Mouse (Mus musculus) hindbrain, embryonic 16.5 days (tissue): ENCODE results near the gene Ulk4. TPM values are rescaled to one million over a fixed set of nuclear protein-coding genes. Genes with fewer than 3 reads are reported as not detected.
"Not testable (repeated sequence)": the region's sequence is repeated elsewhere in the genome, so short reads cannot be mapped to it uniquely, and the experiment has no call there.

Source experiments
- ATAC-seq: fragments of 200-750 bp; cut with Nextera tagmentation; 2 replicates; pipeline ENCODE4 v1.8.0; 2017; ENCODE audit warnings: moderate TSS enrichment, moderate library complexity
- H3K27ac ChIP-seq: fragments of 300-500 bp; sonication (generic); 2 replicates; pipeline ENCODE4 v1.5.1; 2014; ENCODE audit warnings: low read depth, mild to moderate bottlenecking, control low read depth, low read length, moderate library complexity
- H3K27me3 ChIP-seq: fragments of 300-500 bp; sonication (generic); replicated peaks from 2 replicates; pipeline ENCODE4 v1.6.1; 2014; ENCODE audit warnings: low read length; ENCODE audit not compliant: control insufficient read depth, insufficient read depth
- H3K36me3 ChIP-seq: fragments of 300-500 bp; sonication (generic); 2 replicates; pipeline ENCODE4 v1.6.1; 2014; ENCODE audit warnings: mild to moderate bottlenecking, low read length, moderate library complexity, mixed read lengths; ENCODE audit not compliant: control insufficient read depth, insufficient read depth
- H3K4me1 ChIP-seq: fragments of 300-500 bp; sonication (generic); 2 replicates; pipeline ENCODE4 v1.6.1; 2014; ENCODE audit warnings: low read depth, low read length; ENCODE audit not compliant: control insufficient read depth, insufficient read depth
- H3K4me2 ChIP-seq: fragments of 300-500 bp; sonication (generic); 2 replicates; pipeline ENCODE4 v1.6.1; 2014; ENCODE audit warnings: mild to moderate bottlenecking, low read length, control low read depth, moderate library complexity
- H3K4me3 ChIP-seq: fragments of 300-500 bp; sonication (generic); 2 replicates; pipeline ENCODE4 v1.5.1; 2014; ENCODE audit warnings: mild to moderate bottlenecking, low read length, control low read depth, moderate library complexity
- H3K9ac ChIP-seq: fragments of 300-500 bp; sonication (generic); 2 replicates; pipeline ENCODE4 v1.6.1; 2014; ENCODE audit warnings: low read depth, mild to moderate bottlenecking, control low read depth, low read length, moderate library complexity
- H3K9me3 ChIP-seq: fragments of 300-500 bp; sonication (generic); 2 replicates; pipeline ENCODE4 v1.6.1; 2014; ENCODE audit warnings: mild to moderate bottlenecking, low read length, moderate library complexity; ENCODE audit not compliant: control insufficient read depth
- WGBS: fragments of 180-500 bp; shearing (Covaris S2); extraction: QIAGEN DNeasy Blood & Tissue Kit; methylation state at CpG from one replicate; pipeline ENCODE4 v1.1.7; 2014; 5-methylcytosine and 5-hydroxymethylcytosine counted together
- polyA plus RNA-seq: library from polyadenylated mRNA; unstranded; fragments of >200 nt; fragmentation: Nextera tagmentation; extraction: Ambion mirVana; gene quantifications from 2 replicates; pipeline ENCODE4 v1.2.1, GENCODE M21; 2015

Ulk4 gene
- polyA plus RNA-seq, 1 experiment from 2014 or later, result 75.8 TPM

DNA sequence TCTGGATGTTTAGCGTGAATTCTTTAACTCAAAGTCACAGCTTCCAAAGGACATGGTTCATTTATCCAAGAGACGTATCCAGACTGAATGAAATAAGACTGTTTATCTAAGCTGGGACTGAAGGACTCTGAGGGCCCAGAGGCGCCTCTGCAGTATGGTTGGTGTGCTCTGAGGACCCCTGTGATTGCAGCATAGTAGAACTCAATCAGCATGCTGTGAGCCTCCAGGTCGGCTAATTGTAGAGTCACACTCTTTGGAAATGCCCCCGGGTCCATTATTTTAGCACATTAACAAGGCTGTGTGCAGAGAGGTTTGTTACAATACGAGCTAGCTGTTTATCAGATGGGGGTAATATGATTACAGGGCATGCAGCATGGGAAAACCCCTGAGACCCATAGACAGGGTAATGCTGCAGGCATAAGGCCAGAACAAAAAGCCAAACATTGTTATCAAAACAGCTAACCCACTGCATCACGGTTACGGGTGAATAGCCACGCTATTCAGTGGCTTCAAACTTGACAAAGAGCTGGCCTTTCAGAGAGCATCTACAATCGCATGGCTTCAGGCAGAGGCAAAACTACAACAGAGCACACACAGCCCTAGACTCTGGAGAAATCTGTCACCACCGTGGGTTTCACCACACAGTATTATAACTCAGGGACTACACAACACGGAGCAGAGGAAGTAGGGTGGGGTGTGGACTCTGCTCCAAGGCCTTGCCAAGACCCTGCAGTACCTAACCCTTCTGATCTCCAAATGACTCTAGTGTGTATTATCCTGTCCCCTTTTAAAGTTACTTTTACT, 215.0 kb downstream of the Ulk4 start:
- WGBS, result 14% methylated on average over 12 of the region's 12 CpGs
- H3K4me3 ChIP-seq, result no peak overlapping the region
- H3K4me1 ChIP-seq, result peaks cover 12% of the 10 kb centered on the region
- ATAC-seq, result peak; percentile 55
- no peak overlapping the region for H3K4me2 ChIP-seq
- no peak overlapping the region for H3K27ac ChIP-seq
- no peaks in the 10 kb centered on the region for H3K27me3 ChIP-seq
- H3K9me3 ChIP-seq, result no peaks in the 10 kb centered on the region
- H3K36me3 ChIP-seq, result no peaks in the 10 kb centered on the region
- H3K9ac ChIP-seq, result no peak overlapping the region

DNA sequence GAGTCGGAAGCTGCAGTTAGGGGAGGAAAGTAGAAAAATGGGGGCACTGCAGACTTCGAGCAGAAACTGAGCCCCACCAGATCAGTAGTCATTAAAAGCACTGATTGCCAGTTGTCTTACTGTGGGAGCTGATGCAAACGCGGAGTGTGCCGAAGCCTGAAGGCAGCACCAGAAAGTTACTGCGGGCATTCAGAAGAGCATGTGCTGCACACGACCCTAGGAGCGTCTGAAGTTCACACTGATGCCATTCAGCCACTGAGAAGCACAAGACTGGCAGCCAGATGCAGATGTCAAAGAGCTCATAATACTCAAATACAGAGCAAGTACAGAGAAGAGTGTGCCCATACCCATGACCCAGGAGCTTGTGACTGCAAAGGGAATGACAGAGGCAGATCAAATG, 216.7 kb downstream of the Ulk4 start:
- no peak for ATAC-seq
- Histone ChIP-seq H3K36me3 (no peaks in the 10 kb centered on the region), H3K27me3 (no peaks in the 10 kb centered on the region), H3K27ac (no peak overlapping the region), H3K9me3 (no peaks in the 10 kb centered on the region), H3K9ac (no peak overlapping the region), H3K4me2 (no peak overlapping the region), H3K4me3 (no peak overlapping the region), H3K4me1 (peaks cover 12% of the 10 kb centered on the region)
- WGBS, result 72% methylated on average over 8 of the region's 8 CpGs

- no peak overlapping the region for H3K4me3 ChIP-seq
- H3K27ac ChIP-seq, result no peak overlapping the region
- ATAC-seq, result no peak
- WGBS, result 85% methylated on average over 3 of the region's 3 CpGs
- no peaks in the 10 kb centered on the region for H3K9me3 ChIP-seq
- H3K4me2 ChIP-seq, result no peak overlapping the region
- peaks cover 12% of the 10 kb centered on the region for H3K4me1 ChIP-seq
- H3K36me3 ChIP-seq, result no peaks in the 10 kb centered on the region
- H3K9ac ChIP-seq, result no peak overlapping the region
- no peaks in the 10 kb centered on the region for H3K27me3 ChIP-seq
Observed at GRCm38 (mm10) chr9:121059286-121059685, 217.7 kb downstream of the Ulk4 start.

DNA sequence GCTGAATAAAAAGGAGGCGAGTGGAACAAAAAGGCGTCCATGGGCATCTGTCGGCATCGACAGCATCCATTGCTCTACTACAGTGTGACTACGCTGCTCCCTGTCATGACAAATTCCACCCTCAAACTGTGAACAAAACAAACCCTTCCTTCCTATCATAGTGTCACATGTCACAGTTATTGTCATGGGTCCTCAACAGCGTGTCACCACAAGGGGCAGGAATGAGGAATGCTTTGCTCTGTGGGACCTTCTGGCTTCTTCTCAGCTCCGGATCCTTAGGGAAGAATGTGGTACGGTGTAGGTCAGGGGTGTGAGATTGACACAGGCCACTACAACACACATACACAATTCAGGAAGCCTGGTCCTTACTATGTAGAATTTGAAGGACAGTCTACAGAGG, 218.5 kb downstream of the Ulk4 start:
- H3K27me3 ChIP-seq, result no peaks in the 10 kb centered on the region

DNA sequence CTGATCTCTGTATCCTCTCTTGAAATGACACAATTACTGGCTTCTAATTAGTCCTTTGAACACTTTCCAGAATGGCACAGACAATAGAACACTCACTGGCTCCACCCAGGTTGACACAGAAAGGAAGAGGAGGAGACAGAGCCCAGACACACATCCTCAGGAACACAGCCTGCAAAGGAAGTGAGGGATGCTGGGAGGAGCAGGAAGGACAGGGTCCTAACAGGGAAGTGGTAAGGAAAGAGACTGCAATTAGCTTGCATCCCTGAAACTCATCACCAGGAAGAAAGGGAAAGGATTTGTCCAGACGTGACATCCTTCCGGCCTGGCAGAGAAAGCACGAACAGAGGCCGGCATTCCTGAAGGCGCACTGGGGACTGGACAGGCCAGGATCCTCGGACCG, 218.9 kb downstream of the Ulk4 start:
- no peaks in the 10 kb centered on the region for H3K36me3 ChIP-seq
- no peak overlapping the region for H3K4me2 ChIP-seq
- no peak overlapping the region for H3K9ac ChIP-seq
- WGBS, result 74% methylated on average over 7 of the region's 7 CpGs
- H3K27me3 ChIP-seq, result no peaks in the 10 kb centered on the region
- ATAC-seq, result no peak
- H3K4me3 ChIP-seq, result no peak overlapping the region
- H3K4me1 ChIP-seq, result peaks cover 12% of the 10 kb centered on the region
- no peaks in the 10 kb centered on the region for H3K9me3 ChIP-seq
- H3K27ac ChIP-seq, result no peak overlapping the region

More for the DNA sequence above, 218.5 kb downstream of the Ulk4 start:
- 75% methylated on average over 8 of the region's 8 CpGs for WGBS
- H3K9me3 ChIP-seq, result no peaks in the 10 kb centered on the region
- no peak for ATAC-seq
- H3K4me1 ChIP-seq, result peaks cover 12% of the 10 kb centered on the region
- no peak overlapping the region for H3K4me2 ChIP-seq
- no peaks in the 10 kb centered on the region for H3K36me3 ChIP-seq
- no peak overlapping the region for H3K4me3 ChIP-seq
- H3K9ac ChIP-seq, result no peak overlapping the region
- H3K27ac ChIP-seq, result no peak overlapping the region

DNA sequence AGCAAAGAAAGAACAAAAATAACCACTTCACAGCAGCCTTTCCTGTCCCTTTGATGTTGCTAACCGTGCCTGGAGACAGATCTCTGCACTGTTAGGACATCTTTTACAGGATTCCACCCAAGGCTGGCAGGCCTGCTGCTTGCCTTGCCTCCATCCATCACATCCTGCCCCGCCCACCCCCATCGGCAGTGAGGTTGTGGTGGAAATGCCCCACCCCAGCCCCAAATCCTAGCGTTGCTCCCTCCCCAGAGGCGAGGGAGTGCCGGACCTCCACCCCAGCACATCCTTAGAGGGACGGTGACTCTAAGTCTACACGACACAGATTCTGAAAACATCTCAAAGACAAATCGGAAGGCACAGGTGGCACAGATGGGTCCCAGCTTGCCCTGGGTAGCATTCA, 219.6 kb downstream of the Ulk4 start:
- Histone ChIP-seq H3K36me3 (no peaks in the 10 kb centered on the region), H3K27ac (no peak overlapping the region), H3K9me3 (no peaks in the 10 kb centered on the region), H3K27me3 (no peaks in the 10 kb centered on the region), H3K4me2 (no peak overlapping the region), H3K4me1 (peaks cover 10% of the 10 kb centered on the region), H3K9ac (no peak overlapping the region), H3K4me3 (no peak overlapping the region)
- WGBS, result 59% methylated on average over 9 of the region's 9 CpGs
- no peak for ATAC-seq

- 88% methylated on average over 3 of the region's 3 CpGs for WGBS
Observed at GRCm38 (mm10) chr9:121056526-121056925, 220.5 kb downstream of the Ulk4 start.

GRCm38 (mm10) chr9:121056036-121056435, 221.0 kb downstream of the Ulk4 start:
- H3K9me3 ChIP-seq, result no peaks in the 10 kb centered on the region
- H3K9ac ChIP-seq, result no peak overlapping the region
- H3K4me3 ChIP-seq, result no peak overlapping the region
- no peak for ATAC-seq
- no peaks in the 10 kb centered on the region for H3K27me3 ChIP-seq
- no peak overlapping the region for H3K27ac ChIP-seq
- 79% methylated on average over 5 of the region's 5 CpGs for WGBS
- peaks cover 1% of the 10 kb centered on the region; the same call in 1 of the 2 replicates for H3K4me1 ChIP-seq
- H3K4me2 ChIP-seq, result no peak overlapping the region
- no peaks in the 10 kb centered on the region for H3K36me3 ChIP-seq

More at GRCm38 (mm10) chr9:121056526-121056925, 220.5 kb downstream of the Ulk4 start:
- H3K9ac ChIP-seq, result no peak overlapping the region
- H3K9me3 ChIP-seq, result no peaks in the 10 kb centered on the region
- H3K4me2 ChIP-seq, result no peak overlapping the region
- peaks cover 4% of the 10 kb centered on the region; the same call in 1 of the 2 replicates for H3K4me1 ChIP-seq
- H3K36me3 ChIP-seq, result no peaks in the 10 kb centered on the region
- no peak overlapping the region for H3K27ac ChIP-seq
- no peaks in the 10 kb centered on the region for H3K27me3 ChIP-seq
- ATAC-seq, result no peak
- H3K4me3 ChIP-seq, result no peak overlapping the region

DNA sequence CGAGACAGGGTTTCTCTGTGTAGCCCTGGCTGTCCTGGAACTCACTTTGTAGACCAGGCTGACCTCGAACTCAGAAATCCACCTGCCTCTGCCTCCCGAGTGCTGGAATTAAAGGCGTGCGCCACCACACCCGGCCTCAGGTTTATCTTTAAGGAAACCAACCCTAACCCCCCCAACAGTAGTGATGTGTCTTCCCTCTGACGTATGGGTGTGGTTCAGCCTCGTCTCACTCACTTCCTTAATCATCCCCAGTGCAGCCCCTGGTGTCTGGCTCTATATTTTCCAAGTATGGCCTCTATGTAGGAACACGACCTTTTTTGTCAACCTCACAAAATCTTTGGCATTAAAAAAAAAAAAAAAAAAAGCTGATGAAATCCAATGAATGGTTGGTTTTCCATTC, 231.3 kb downstream of the Ulk4 start:
- not testable (repeated sequence) for H3K9ac ChIP-seq, H3K9me3 ChIP-seq, H3K36me3 ChIP-seq, H3K4me3 ChIP-seq, ATAC-seq, H3K4me2 ChIP-seq, H3K4me1 ChIP-seq, H3K27me3 ChIP-seq, H3K27ac ChIP-seq
- 87% methylated on average over 9 of the region's 9 CpGs for WGBS
